Comparison of ENCODE assay signal across 28 mouse cellular contexts in the genomic region with DNA sequence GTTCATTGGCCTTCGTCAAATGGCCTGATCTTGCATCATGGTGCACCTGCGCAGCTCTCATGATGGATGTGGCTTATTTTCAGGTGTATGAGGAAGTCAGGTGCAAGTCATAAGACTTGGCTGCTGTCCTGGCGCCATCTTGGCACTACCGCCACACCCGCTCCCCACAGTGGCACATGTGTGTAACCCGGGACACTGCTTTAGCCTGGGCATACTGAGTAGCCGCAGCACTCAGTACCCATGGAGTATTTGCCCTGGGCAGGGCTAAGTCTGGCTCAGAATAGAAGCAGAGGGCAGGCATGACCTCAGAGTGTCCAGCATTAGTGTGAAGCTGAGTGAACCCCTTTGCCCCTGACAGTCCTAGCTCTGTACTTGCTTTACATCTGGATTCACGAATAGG. TPM values are rescaled to one million over a fixed set of nuclear protein-coding genes. Genes with fewer than 3 reads are reported as not detected.
A peak's percentile ranks its signal among the peaks of the same experiment; 100 is the strongest.
DNase-seq lines count a peak whose midpoint lies in the region; ATAC-seq lines count a peak whose summit lies in the region.
"Had no signal": no experiment of that assay in that cellular context is flagged by ENCODE, and none has a peak within 500 bp of the region (broad histone marks: within the 10 kb centered on the region; RNA-seq: fewer than 3 reads in every experiment).

No protein-coding gene starts in this region.

- H3K4me1 ChIP-seq in heart, embryonic 10.5 days, result peaks cover 26% of the 10 kb centered on the region
- no peaks in the 10 kb centered on the region for H3K4me1 ChIP-seq in kidney, embryonic 14.5 days (ENCODE audit: control insufficient read depth, insufficient read depth, low read length)

- H3K36me3 ChIP-seq in heart, embryonic 10.5 days, result no peaks in the 10 kb centered on the region
- H3K36me3 ChIP-seq in kidney, embryonic 14.5 days (ENCODE audit: control insufficient read depth, insufficient read depth, low read length), result no peaks in the 10 kb centered on the region
- H3K36me3 ChIP-seq: embryonic facial prominence, embryonic 13.5 days; midbrain, embryonic 15.5 days had no signal

- H3K4me2 ChIP-seq in kidney, embryonic 14.5 days (replicated peaks; ENCODE audit: low read depth, low read length), result no peak overlapping the region
- H3K4me2 ChIP-seq: embryonic facial prominence, embryonic 13.5 days; heart, embryonic 11.5 days; midbrain, embryonic 15.5 days had no signal

- no peaks in the 10 kb centered on the region for H3K27me3 ChIP-seq in heart, embryonic 10.5 days (ENCODE audit: insufficient read depth, poor library complexity, severe bottlenecking)
- no peaks in the 10 kb centered on the region for H3K27me3 ChIP-seq in kidney, embryonic 14.5 days (ENCODE audit: control insufficient read depth, insufficient read depth, low read length)
- H3K27me3 ChIP-seq: embryonic facial prominence, embryonic 13.5 days; midbrain, embryonic 15.5 days had no signal

- no peak overlapping the region for H3K9ac ChIP-seq in kidney, embryonic 14.5 days (ENCODE audit: low read depth, low read length)
- H3K9ac ChIP-seq: embryonic facial prominence, embryonic 13.5 days; forebrain, postnatal 0 days; midbrain, embryonic 15.5 days had no signal

- no peaks in the 10 kb centered on the region for H3K9me3 ChIP-seq in heart, embryonic 10.5 days
- H3K9me3 ChIP-seq in kidney, embryonic 14.5 days (ENCODE audit: control insufficient read depth, low read length), result no peaks in the 10 kb centered on the region
- H3K9me3 ChIP-seq: embryonic facial prominence, embryonic 13.5 days; forebrain, embryonic 10.5 days; midbrain, embryonic 15.5 days had no signal

- 0 out of 2 replicates have a peak, but pooled peaks have one; percentile 44 for ATAC-seq in kidney, embryonic 14.5 days (ENCODE audit: low FRiP score, low TSS enrichment)
- ATAC-seq: forebrain, postnatal 0 days; inflammation-experienced regulatory T-cells, adult 6 months; midbrain, embryonic 15.5 days had no signal

- peak; percentile 66 for DNase-seq in heart, embryonic 10.5 days (ENCODE audit: low spot score)
- no peak for DNase-seq in heart, postnatal 4 days
- DNase-seq in kidney, postnatal 4 days, result no peak
- peak; percentile 9 to 55 for DNase-seq in spleen, postnatal 4 days (ENCODE audit: low spot score in 2 of 2)
- no peak for DNase-seq in spleen, postnatal 36 days (ENCODE audit: low spot score in 2 of 2)
- DNase-seq in adipocyte (ENCODE audit: low spot score), result no peak
- DNase-seq: adrenal gland, postnatal 25 days; cerebellum, adult 11-12 months; cerebellum, adult 9-11 months; embryo, embryonic 11 days; forebrain, postnatal 0 days; gastrocnemius, postnatal 14 days; kidney, adult 2 months; kidney, postnatal 14 days; lung, adult 2 months; lung, postnatal 10 days; right cerebral cortex, postnatal 25 days had no signal

- H3K4me3 ChIP-seq in heart, embryonic 10.5 days, result no peak overlapping the region
- H3K4me3 ChIP-seq in kidney, embryonic 14.5 days (ENCODE audit: low read length), result no peak overlapping the region
- H3K4me3 ChIP-seq: embryonic facial prominence, embryonic 13.5 days; forebrain, embryonic 10.5 days; midbrain, embryonic 15.5 days had no signal

- H3K27ac ChIP-seq in heart, embryonic 10.5 days, result no peak overlapping the region
- H3K27ac ChIP-seq in kidney, embryonic 14.5 days (ENCODE audit: low read depth, low read length), result no peak overlapping the region
- H3K27ac ChIP-seq: embryonic facial prominence, embryonic 13.5 days; forebrain, embryonic 10.5 days; macrophage; midbrain, embryonic 15.5 days had no signal

- 93% methylated on average over 8 of the region's 8 CpGs for WGBS in heart, embryonic 10.5 days
- 92% methylated on average over 8 of the region's 8 CpGs for WGBS in kidney, embryonic 14.5 days

RNA-seq across cellular contexts. Expression of gene Gpr18, which starts 11.9 kb away (rescaled TPM):
- 0.34 TPM in 1 of 2 replicates, not detected in the other for polyA plus RNA-seq in heart, embryonic 10.5 days (2016; fragmentation: Nextera tagmentation; extraction: Ambion mirVana)
- total RNA-seq in heart, postnatal 4 days (2021), result not detected
- polyA plus RNA-seq in kidney, embryonic 14.5 days (2014; fragmentation: Nextera tagmentation; extraction: Ambion mirVana), result 0.17 and 0.42 TPM in 2 replicates
- total RNA-seq: forebrain, postnatal 0 days; gastrocnemius, postnatal 14 days; layer of hippocampus, adult 18-20 months; layer of hippocampus, postnatal 10 days; left cerebral cortex, adult 18-20 months; left cerebral cortex, postnatal 14 days had no signal
- polyA plus RNA-seq: forebrain, postnatal 0 days had no signal

RNA-seq across cellular contexts. Expression of gene Gpr183, which starts 37.5 kb away (rescaled TPM):
- polyA plus RNA-seq in heart, embryonic 10.5 days (2016; fragmentation: Nextera tagmentation; extraction: Ambion mirVana), result 1.6 and 2.3 TPM in 2 replicates
- 1 to 10 TPM; 2.8 to 3.3 TPM for total RNA-seq in heart, postnatal 4 days (2021)
- polyA plus RNA-seq in kidney, embryonic 14.5 days (2014; fragmentation: Nextera tagmentation; extraction: Ambion mirVana), result 3.9 and 4.0 TPM in 2 replicates

RNA-seq across cellular contexts. Expression of gene Ubac2, which starts 49.0 kb away (rescaled TPM):
- polyA plus RNA-seq in heart, embryonic 10.5 days (2016; fragmentation: Nextera tagmentation; extraction: Ambion mirVana), result 63.4 and 68.7 TPM in 2 replicates
- 10 to 100 TPM; 25.2 to 27.3 TPM for total RNA-seq in heart, postnatal 4 days (2021)
- polyA plus RNA-seq in kidney, embryonic 14.5 days (2014; fragmentation: Nextera tagmentation; extraction: Ambion mirVana), result 49.4 and 78.2 TPM in 2 replicates

Comparison
In these comparisons a context has a peak if more than half of its experiments do, and no peak if none do; other contexts are left out.
1. DNase-seq: peak in heart, embryonic 10.5 days (single experiment) and spleen, postnatal 4 days (2 of 2); none in heart, postnatal 4 days (single experiment), kidney, postnatal 4 days (0 of 2), spleen, postnatal 36 days (0 of 2) and adipocyte (single experiment).